Comparison of ENCODE assay signal across 30 mouse cellular contexts in genomic region chr8:26452976-26453573, GRCm38 (mm10).
A peak's percentile ranks its signal among the peaks of the same experiment; 100 is the strongest.
DNase-seq lines count a peak whose midpoint lies in the region; ATAC-seq lines count a peak whose summit lies in the region.
"Had no signal": no experiment of that assay in that cellular context is flagged by ENCODE, and none has a peak within 500 bp of the region (broad histone marks: within the 10 kb centered on the region; RNA-seq: fewer than 3 reads in every experiment).

No protein-coding gene starts in this region.

- peak overlapping the region; percentile 25; the same call in 1 of the 2 replicates for H3K27ac ChIP-seq in forebrain, embryonic 10.5 days
- no peak overlapping the region for H3K27ac ChIP-seq in forebrain, embryonic 11.5 days (ENCODE audit: low read depth, low read length)
- H3K27ac ChIP-seq in midbrain, embryonic 11.5 days (ENCODE audit: low read depth, low read length): no peak overlapping the region
- no peak overlapping the region; the same call in 1 of the 2 replicates for H3K27ac ChIP-seq in midbrain, embryonic 10.5 days (replicated peaks)
- no peak overlapping the region for H3K27ac ChIP-seq in midbrain, embryonic 16.5 days (ENCODE audit: low read length)
- H3K27ac ChIP-seq: embryonic facial prominence, embryonic 13.5 days; forebrain, embryonic 13.5 days; heart, embryonic 13.5 days; layer of hippocampus, adult 2 months; left cerebral cortex, adult 2 months; limb, embryonic 12.5 days; liver, embryonic 15.5 days; stomach, postnatal 0 days had no signal

- no peaks in the 10 kb centered on the region for H3K36me3 ChIP-seq in forebrain, embryonic 10.5 days (replicated peaks)
- no peaks in the 10 kb centered on the region for H3K36me3 ChIP-seq in forebrain, embryonic 11.5 days (ENCODE audit: control insufficient read depth, insufficient read depth, low read length)
- no peaks in the 10 kb centered on the region for H3K36me3 ChIP-seq in midbrain, embryonic 11.5 days (ENCODE audit: control insufficient read depth, insufficient read depth, low read length)
- no peaks in the 10 kb centered on the region for H3K36me3 ChIP-seq in midbrain, embryonic 10.5 days
- no peaks in the 10 kb centered on the region for H3K36me3 ChIP-seq in midbrain, embryonic 16.5 days (ENCODE audit: control insufficient read depth, insufficient read depth, low read length)
- H3K36me3 ChIP-seq: embryonic facial prominence, embryonic 13.5 days; heart, embryonic 13.5 days; limb, embryonic 12.5 days; liver, embryonic 15.5 days had no signal

- no peak overlapping the region for H3K9ac ChIP-seq in forebrain, embryonic 11.5 days (ENCODE audit: low read length)
- no peak overlapping the region for H3K9ac ChIP-seq in midbrain, embryonic 11.5 days (ENCODE audit: low read length)
- H3K9ac ChIP-seq in midbrain, embryonic 16.5 days (ENCODE audit: low read depth, low read length): no peak overlapping the region
- H3K9ac ChIP-seq: embryonic facial prominence, embryonic 13.5 days; forebrain, embryonic 13.5 days; heart, embryonic 13.5 days; limb, embryonic 12.5 days; liver, embryonic 15.5 days; lung, embryonic 14.5 days had no signal

- 75% methylated on average over 5 of the region's 5 CpGs for WGBS in forebrain, embryonic 10.5 days
- WGBS in forebrain, embryonic 11.5 days: 69% methylated on average over 5 of the region's 5 CpGs
- 67% methylated on average over 5 of the region's 5 CpGs for WGBS in midbrain, embryonic 11.5 days
- WGBS in midbrain, embryonic 10.5 days: 63% methylated on average over 5 of the region's 5 CpGs
- WGBS in midbrain, embryonic 16.5 days: 47% methylated on average over 5 of the region's 5 CpGs

- no peak overlapping the region for H3K4me2 ChIP-seq in forebrain, embryonic 11.5 days (ENCODE audit: low read depth, low read length, severe bottlenecking)
- H3K4me2 ChIP-seq in midbrain, embryonic 11.5 days: no peak overlapping the region
- H3K4me2 ChIP-seq in midbrain, embryonic 16.5 days (ENCODE audit: low read length): no peak overlapping the region
- H3K4me2 ChIP-seq: embryonic facial prominence, embryonic 13.5 days; forebrain, embryonic 13.5 days; heart, embryonic 13.5 days; limb, embryonic 12.5 days; liver, embryonic 15.5 days; lung, embryonic 14.5 days had no signal

- no peak overlapping the region for H3K4me3 ChIP-seq in forebrain, embryonic 10.5 days
- no peak overlapping the region for H3K4me3 ChIP-seq in forebrain, embryonic 11.5 days (ENCODE audit: low read depth, low read length)
- H3K4me3 ChIP-seq in midbrain, embryonic 11.5 days (ENCODE audit: low read depth, low read length): no peak overlapping the region
- H3K4me3 ChIP-seq in midbrain, embryonic 10.5 days: no peak overlapping the region
- H3K4me3 ChIP-seq in midbrain, embryonic 16.5 days (ENCODE audit: low read depth, low read length): no peak overlapping the region
- H3K4me3 ChIP-seq: embryonic facial prominence, embryonic 13.5 days; erythroblast, embryonic 14.5 days; forebrain, embryonic 13.5 days; heart, embryonic 13.5 days; layer of hippocampus, adult 2 months; left cerebral cortex, adult 2 months; limb, embryonic 12.5 days; liver, embryonic 15.5 days had no signal

- ATAC-seq in forebrain, embryonic 11.5 days (replicated peaks; ENCODE audit: low FRiP score): no peak
- ATAC-seq in midbrain, embryonic 11.5 days (ENCODE audit: low FRiP score): no peak
- peak; percentile 67 for ATAC-seq in midbrain, embryonic 16.5 days
- no peak for ATAC-seq in erythroblast, adult 5-6 weeks (replicated peaks; ENCODE audit: low FRiP score, poor library complexity, severe bottlenecking)
- ATAC-seq: forebrain, embryonic 13.5 days; intestine, embryonic 16.5 days had no signal

- no peaks in the 10 kb centered on the region; the same call in 1 of the 2 replicates for H3K27me3 ChIP-seq in forebrain, embryonic 10.5 days (ENCODE audit: poor library complexity, severe bottlenecking)
- H3K27me3 ChIP-seq in forebrain, embryonic 11.5 days (ENCODE audit: control insufficient read depth, insufficient read depth, low read length): no peaks in the 10 kb centered on the region
- no peaks in the 10 kb centered on the region for H3K27me3 ChIP-seq in midbrain, embryonic 11.5 days (ENCODE audit: control insufficient read depth, insufficient read depth, low read length)
- no peaks in the 10 kb centered on the region for H3K27me3 ChIP-seq in midbrain, embryonic 10.5 days (ENCODE audit: low read depth, poor library complexity, severe bottlenecking)
- no peaks in the 10 kb centered on the region for H3K27me3 ChIP-seq in midbrain, embryonic 16.5 days (ENCODE audit: control insufficient read depth, insufficient read depth, low read depth, low read length)
- H3K27me3 ChIP-seq: CH12.LX; embryonic facial prominence, embryonic 13.5 days; heart, embryonic 13.5 days; liver, embryonic 15.5 days had no signal

- no peak for DNase-seq in forebrain, embryonic 10.5 days (ENCODE audit: extremely low spot score, low spot score)
- DNase-seq in forebrain, embryonic 11.5 days (ENCODE audit: low spot score): no peak
- DNase-seq in midbrain, embryonic 11.5 days (ENCODE audit: low spot score, missing footprints): peak; percentile 45
- DNase-seq in midbrain, embryonic 10.5 days (ENCODE audit: low spot score): no peak
- no peak for DNase-seq in cerebellum, adult 9-10 months
- DNase-seq: adrenal gland, adult 8-10 months; cerebellum, adult 8-10 months; cerebellum, postnatal 36 days; gastrocnemius, postnatal 10 days; heart, postnatal 10 days; kidney, adult 8-10 months; kidney, postnatal 36 days; lung, embryonic 14.5 days; lung, postnatal 14 days; right cerebral cortex, postnatal 4 days; thymus, adult 2 months; thymus, postnatal 4 days had no signal

- H3K4me1 ChIP-seq in forebrain, embryonic 10.5 days: peaks cover 32% of the 10 kb centered on the region
- no peaks in the 10 kb centered on the region for H3K4me1 ChIP-seq in forebrain, embryonic 11.5 days (replicated peaks; ENCODE audit: control insufficient read depth, insufficient read depth, low read length)
- H3K4me1 ChIP-seq in midbrain, embryonic 11.5 days (ENCODE audit: control insufficient read depth, insufficient read depth, low read length): 0 out of 2 replicates have a peak, but pooled peaks cover 2% of the 10 kb centered on the region
- H3K4me1 ChIP-seq in midbrain, embryonic 10.5 days: peaks cover 13% of the 10 kb centered on the region
- no peaks in the 10 kb centered on the region for H3K4me1 ChIP-seq in midbrain, embryonic 16.5 days (ENCODE audit: control insufficient read depth, insufficient read depth, low read length)
- H3K4me1 ChIP-seq: forebrain, embryonic 13.5 days; liver, embryonic 15.5 days had no signal

- H3K9me3 ChIP-seq in forebrain, embryonic 10.5 days: no peaks in the 10 kb centered on the region
- no peaks in the 10 kb centered on the region for H3K9me3 ChIP-seq in forebrain, embryonic 11.5 days (ENCODE audit: control insufficient read depth, low read length)
- no peaks in the 10 kb centered on the region for H3K9me3 ChIP-seq in midbrain, embryonic 11.5 days (ENCODE audit: control insufficient read depth, low read length)
- no peaks in the 10 kb centered on the region for H3K9me3 ChIP-seq in midbrain, embryonic 10.5 days (replicated peaks)
- H3K9me3 ChIP-seq in midbrain, embryonic 16.5 days (replicated peaks; ENCODE audit: control insufficient read depth, low read length, poor library complexity, severe bottlenecking): no peaks in the 10 kb centered on the region
- H3K9me3 ChIP-seq: embryonic facial prominence, embryonic 13.5 days; forebrain, embryonic 13.5 days; liver, embryonic 15.5 days had no signal
